Mouse (Mus musculus): ENCODE data around the gene Slc33a1. TPM values are rescaled to one million over a fixed set of nuclear protein-coding genes. Genes with fewer than 3 reads are reported as not detected.

Gene Slc33a1
- polyA plus RNA-seq, 1 experiment from 2014 or later = 13.2 TPM

GRCm38 (mm10) chr3:63892154-63892553 is 72.4 kb downstream of the Slc33a1 start:
- H3K9me3 ChIP-seq = no peaks in the 10 kb centered on the region
- WGBS = 77% methylated on average over 3 of the region's 3 CpGs

More at GRCm38 (mm10) chr3:63892154-63892553, 72.4 kb downstream of the Slc33a1 start:
- Histone ChIP-seq H3K27me3 (ENCODE audit: poor library complexity, severe bottlenecking) (no peaks in the 10 kb centered on the region), H3K4me1 (peaks cover 44% of the 10 kb centered on the region), H3K36me3 (replicated peaks) (peaks cover 43% of the 10 kb centered on the region), H3K4me3 (no peak overlapping the region), H3K27ac (no peak overlapping the region)
- DNase-seq (ENCODE audit: extremely low spot score, low spot score) = no peak

Other genes with a start within 250 kb of the Slc33a1 start
- gene Plch1, start 65.3 kb downstream of the Slc33a1 start, polyA plus RNA-seq (2016; fragmentation: Nextera tagmentation; extraction: Ambion mirVana) = 28.7 and 32.8 TPM in 2 replicates
- gene E130311K13Rik, start 35.3 kb downstream of the Slc33a1 start, polyA plus RNA-seq (2016; fragmentation: Nextera tagmentation; extraction: Ambion mirVana) = 2.7 and 3.0 TPM in 2 replicates
- 83.0 and 86.4 TPM in 2 replicates for gene Gmps, start 11.3 kb upstream of the Slc33a1 start, polyA plus RNA-seq (2016; fragmentation: Nextera tagmentation; extraction: Ambion mirVana)
- 0.02 and 0.09 TPM in 2 replicates for gene Vmn2r1, start 116.8 kb upstream of the Slc33a1 start, polyA plus RNA-seq (2016; fragmentation: Nextera tagmentation; extraction: Ambion mirVana)
- not detected in 2 replicates for gene Vmn2r2, start 177.2 kb upstream of the Slc33a1 start, polyA plus RNA-seq (2016; fragmentation: Nextera tagmentation; extraction: Ambion mirVana)

Data from forebrain, embryonic 10.5 days (tissue).